Mouse (Mus musculus): ENCODE measurements around the gene Iqcj. TPM values are rescaled to one million over a fixed set of nuclear protein-coding genes. Genes with fewer than 3 reads are reported as not detected.
"Not testable (repeated sequence)": the region's sequence is repeated elsewhere in the genome, so short reads cannot be mapped to it uniquely, and the experiment has no call there.

Iqcj gene
- polyA plus RNA-seq, 1 experiment from 2014 or later: 0.66 TPM

- no peak for ATAC-seq (ENCODE audit: low FRiP score)
- Histone ChIP-seq H3K36me3 (no peaks in the 10 kb centered on the region), H3K4me2 (no peak overlapping the region), H3K4me3 (no peak overlapping the region), H3K4me1 (replicated peaks) (no peaks in the 10 kb centered on the region), H3K9ac (0 out of 2 replicates have a peak overlapping the region, but pooled peaks have one; percentile 6), H3K9me3 (no peaks in the 10 kb centered on the region), H3K27me3 (0 out of 2 replicates have a peak, but pooled peaks cover 6% of the 10 kb centered on the region), H3K27ac (no peak overlapping the region)
- WGBS: 55% methylated on average over 13 of the region's 13 CpGs
These were observed 163.1 kb downstream of the Iqcj start for GRCm38 (mm10) chr3:68055071-68055470.

- Histone ChIP-seq H3K4me3 (peak overlapping the region; percentile 7; the same call in 1 of the 2 replicates), H3K27me3 (0 out of 2 replicates have a peak, but pooled peaks cover 6% of the 10 kb centered on the region), H3K4me2 (peak overlapping the region; percentile 25; the same call in 1 of the 2 replicates), H3K9ac (no peak overlapping the region), H3K4me1 (replicated peaks) (no peaks in the 10 kb centered on the region), H3K36me3 (no peaks in the 10 kb centered on the region), H3K9me3 (no peaks in the 10 kb centered on the region), H3K27ac (no peak overlapping the region)
- ATAC-seq (ENCODE audit: low FRiP score): no peak
- WGBS: 58% methylated on average over 23 of the region's 23 CpGs
These were observed 164.6 kb downstream of the Iqcj start for GRCm38 (mm10) chr3:68056373-68057275.

DNA sequence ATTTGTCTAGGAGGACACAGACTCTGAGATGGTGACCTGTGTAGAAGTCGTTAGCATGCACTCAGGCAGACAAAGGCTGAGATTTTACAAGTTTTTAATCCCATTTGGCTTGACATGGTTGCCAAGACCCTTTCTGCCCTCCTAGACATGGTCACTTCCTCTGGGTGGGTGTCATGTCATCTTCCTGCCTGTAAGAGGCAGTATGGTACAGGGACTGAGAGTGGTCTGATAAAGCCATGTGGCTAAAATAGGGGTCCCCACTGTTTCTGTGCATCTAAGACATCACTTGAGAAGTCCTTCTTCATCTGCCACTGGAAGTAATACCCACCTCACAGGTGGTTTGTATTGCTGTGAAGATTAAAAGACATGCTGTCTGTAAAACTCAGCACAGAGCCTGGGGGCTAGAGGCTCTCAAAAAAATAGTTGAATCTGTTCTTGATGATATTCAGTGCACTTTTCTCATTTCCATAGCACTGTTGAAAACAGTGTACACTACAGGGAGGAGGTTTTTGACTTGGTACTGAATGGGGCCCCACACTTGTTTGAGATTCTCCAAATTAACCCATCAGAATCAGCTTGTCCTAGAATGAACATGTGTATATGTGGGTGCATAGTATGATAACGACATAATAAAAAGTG lies 167.3 kb downstream of the Iqcj start:
- H3K4me3 ChIP-seq: no peak overlapping the region
- no peaks in the 10 kb centered on the region for H3K36me3 ChIP-seq
- no peak overlapping the region for H3K27ac ChIP-seq
- no peak overlapping the region for H3K4me2 ChIP-seq
- H3K27me3 ChIP-seq: 0 out of 2 replicates have a peak, but pooled peaks cover 6% of the 10 kb centered on the region
- H3K9me3 ChIP-seq: no peaks in the 10 kb centered on the region
- no peak overlapping the region for H3K9ac ChIP-seq
- 54% methylated on average over 2 of the region's 2 CpGs for WGBS
- H3K4me1 ChIP-seq (replicated peaks): no peaks in the 10 kb centered on the region
- peak; percentile 59 for ATAC-seq (ENCODE audit: low FRiP score)

DNA sequence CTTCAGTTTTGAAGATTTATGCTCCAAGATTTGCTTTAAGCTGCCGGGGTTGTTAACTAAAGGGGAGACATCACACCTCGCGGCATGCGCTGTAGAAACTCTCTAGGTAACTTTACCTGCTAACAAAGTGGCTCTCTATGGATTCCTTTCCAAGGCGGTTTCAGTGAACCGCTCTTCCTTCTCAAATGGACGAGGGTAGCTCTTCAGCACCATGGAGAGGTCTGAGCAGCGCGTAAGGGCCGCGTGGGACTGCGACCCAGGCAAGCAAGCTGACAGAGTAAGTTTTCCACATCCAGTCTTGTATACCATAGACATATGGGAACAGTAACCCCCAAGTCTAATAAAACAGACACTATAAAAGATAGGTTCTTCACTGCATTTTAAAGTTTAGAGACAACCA lies 172.7 kb downstream of the Iqcj start, which contains the start of gene Schip1:
Schip1 (plus strand) TSS at position 72 of the 400 bp plus-strand sequence.
- H3K27ac ChIP-seq: no peak within 1 kb of the TSS
- no peaks in the 10 kb centered on the region for H3K36me3 ChIP-seq
- H3K4me3 ChIP-seq: no peak within 1 kb of the TSS
- no peaks in the 10 kb centered on the region for H3K4me1 ChIP-seq (replicated peaks)
- WGBS: 43% methylated on average over 12 of the region's 12 CpGs
- peaks cover 3% of the 10 kb centered on the region; the same call in 1 of the 2 replicates for H3K27me3 ChIP-seq
- no peaks in the 10 kb centered on the region for H3K9me3 ChIP-seq
- no peak within 1 kb of the TSS for H3K4me2 ChIP-seq
- no peak within 1 kb of the TSS for H3K9ac ChIP-seq
- ATAC-seq (ENCODE audit: low FRiP score): no peak

DNA sequence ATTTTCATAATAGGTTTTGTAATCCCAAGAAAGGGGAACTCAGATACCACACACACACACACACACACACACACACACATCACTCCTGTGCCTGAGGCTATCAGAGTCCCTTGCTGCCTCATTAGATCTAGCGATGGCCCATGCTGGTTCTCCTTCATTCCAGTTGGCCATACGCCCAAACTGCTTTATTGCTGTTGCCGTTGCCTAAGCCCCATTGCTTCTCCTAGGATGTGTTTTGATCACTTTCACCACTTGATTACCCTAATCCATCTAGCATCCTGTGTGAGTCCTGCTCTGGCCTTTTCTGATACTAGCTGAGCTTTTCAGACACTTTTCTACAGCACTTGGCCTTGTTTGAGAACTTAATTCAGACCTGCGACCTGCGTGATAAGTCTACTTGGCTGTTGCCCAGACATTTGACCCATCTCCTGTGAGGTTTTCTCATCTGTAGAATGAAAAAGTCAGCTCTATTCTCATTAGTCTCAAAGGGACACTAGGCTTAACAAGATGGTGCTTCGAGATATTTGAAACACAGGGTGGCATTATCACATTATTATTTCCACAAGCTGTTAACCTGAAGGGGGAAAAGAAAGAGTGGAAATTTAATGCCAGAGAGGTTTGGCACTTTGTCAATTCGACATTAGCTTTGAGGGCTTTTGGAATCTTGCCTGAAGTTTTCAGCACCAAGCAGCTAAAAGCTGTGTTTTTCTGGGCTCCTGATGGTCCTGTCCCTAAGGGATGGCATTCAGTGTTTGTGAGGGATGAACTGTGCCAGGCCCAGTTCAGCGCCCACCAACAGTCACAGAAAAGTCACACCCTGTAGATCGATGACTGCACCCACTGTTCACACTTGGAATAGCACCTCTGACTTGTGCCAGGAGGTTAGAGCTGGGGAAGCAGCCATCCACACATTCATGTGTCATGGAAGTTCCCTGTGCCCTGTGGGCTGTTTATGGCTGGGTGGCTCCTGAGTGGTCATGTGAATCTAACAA lies 179.7 kb downstream of the Iqcj start:
- peak; percentile 83 for ATAC-seq (ENCODE audit: low FRiP score)
- Histone ChIP-seq H3K9me3 (no peaks in the 10 kb centered on the region), H3K27me3 (no peaks in the 10 kb centered on the region), H3K4me2 (no peak overlapping the region), H3K9ac (no peak overlapping the region), H3K27ac (peak overlapping the region; percentile 26; the same call in 1 of the 2 replicates), H3K4me1 (replicated peaks) (peaks cover 10% of the 10 kb centered on the region), H3K4me3 (no peak overlapping the region), H3K36me3 (no peaks in the 10 kb centered on the region)
- 65% methylated on average over 9 of the region's 9 CpGs for WGBS

- no peak overlapping the region for H3K4me2 ChIP-seq
- H3K27me3 ChIP-seq: no peaks in the 10 kb centered on the region
- H3K9ac ChIP-seq: no peak overlapping the region
- ATAC-seq (ENCODE audit: low FRiP score): no peak
- no peaks in the 10 kb centered on the region for H3K36me3 ChIP-seq
- no peaks in the 10 kb centered on the region for H3K4me1 ChIP-seq (replicated peaks)
- no peak overlapping the region for H3K27ac ChIP-seq
- H3K9me3 ChIP-seq: no peaks in the 10 kb centered on the region
- WGBS: 82% methylated on average over 4 of the region's 4 CpGs
- H3K4me3 ChIP-seq: no peak overlapping the region
These were observed 185.4 kb downstream of the Iqcj start for GRCm38 (mm10) chr3:68077406-68077805.

DNA sequence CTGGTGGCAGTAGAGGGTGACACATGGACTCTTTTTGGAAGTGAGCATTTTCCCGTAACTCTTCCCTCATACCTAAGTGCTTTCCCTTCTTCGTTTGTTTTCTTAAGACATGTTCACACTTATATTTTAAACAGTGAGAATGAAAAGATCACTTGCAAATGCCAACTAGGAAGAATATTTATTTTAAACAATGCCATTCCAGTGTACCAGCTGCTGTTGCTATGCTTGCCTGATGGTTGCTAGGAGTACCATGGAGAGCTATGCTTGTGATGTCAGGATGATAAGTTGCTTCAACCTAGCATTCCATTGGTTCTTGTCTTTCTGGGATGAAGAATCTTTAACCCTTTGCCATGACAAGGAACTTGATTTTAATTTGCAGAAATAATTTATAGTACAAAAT lies 193.0 kb downstream of the Iqcj start:
- Histone ChIP-seq H3K4me1 (replicated peaks) (no peaks in the 10 kb centered on the region), H3K27ac (no peak overlapping the region), H3K4me3 (no peak overlapping the region), H3K9ac (no peak overlapping the region), H3K36me3 (no peaks in the 10 kb centered on the region), H3K4me2 (no peak overlapping the region), H3K27me3 (no peaks in the 10 kb centered on the region), H3K9me3 (no peaks in the 10 kb centered on the region)
- 39% methylated on average over 2 of the region's 2 CpGs for WGBS
- no peak for ATAC-seq (ENCODE audit: low FRiP score)

GRCm38 (mm10) chr3:68092108-68092507 lies 200.1 kb downstream of the Iqcj start:
- ATAC-seq (ENCODE audit: low FRiP score): no peak
- Histone ChIP-seq H3K36me3 (no peaks in the 10 kb centered on the region), H3K9me3 (no peaks in the 10 kb centered on the region), H3K9ac (no peak overlapping the region), H3K4me1 (replicated peaks) (peaks cover 4% of the 10 kb centered on the region), H3K4me3 (no peak overlapping the region), H3K4me2 (no peak overlapping the region), H3K27ac (no peak overlapping the region), H3K27me3 (no peaks in the 10 kb centered on the region)
- 59% methylated on average over 4 of the region's 4 CpGs for WGBS

- Histone ChIP-seq H3K4me3 (no peak overlapping the region), H3K27me3 (no peaks in the 10 kb centered on the region), H3K9ac (no peak overlapping the region), H3K27ac (no peak overlapping the region), H3K4me1 (replicated peaks) (peaks cover 4% of the 10 kb centered on the region), H3K4me2 (no peak overlapping the region), H3K36me3 (no peaks in the 10 kb centered on the region), H3K9me3 (no peaks in the 10 kb centered on the region)
- no peak for ATAC-seq (ENCODE audit: low FRiP score)
- WGBS: 90% methylated on average over 4 of the region's 4 CpGs
These were observed 204.9 kb downstream of the Iqcj start for GRCm38 (mm10) chr3:68096724-68097431.

DNA sequence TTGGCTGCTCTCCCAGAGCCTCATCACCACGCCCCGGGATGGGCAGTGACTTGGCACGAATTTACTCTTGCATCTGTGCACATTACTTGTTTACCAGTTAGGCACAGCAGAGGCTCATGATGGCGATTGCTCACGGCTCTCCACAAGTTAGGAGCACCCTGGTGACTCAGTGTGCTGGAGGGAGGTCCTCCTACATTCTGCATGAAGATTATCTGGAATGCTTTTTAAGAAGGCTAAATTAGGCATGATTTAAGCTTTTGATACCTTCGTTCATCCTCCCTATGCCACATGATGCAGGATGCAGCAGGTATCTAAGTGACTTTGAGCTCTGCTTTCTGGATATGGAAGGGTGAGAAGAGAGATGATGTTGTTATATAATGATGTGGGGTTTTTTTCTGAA lies 207.5 kb downstream of the Iqcj start:
- not testable (repeated sequence) for H3K27me3 ChIP-seq; ATAC-seq (ENCODE audit: low FRiP score); H3K4me2 ChIP-seq; H3K4me3 ChIP-seq; H3K9me3 ChIP-seq; H3K9ac ChIP-seq; H3K27ac ChIP-seq; H3K36me3 ChIP-seq; H3K4me1 ChIP-seq (replicated peaks)
- WGBS: 91% methylated on average over 6 of the region's 6 CpGs

GRCm38 (mm10) chr3:68101343-68101742 lies 209.3 kb downstream of the Iqcj start:
- Histone ChIP-seq H3K4me3 (no peak overlapping the region), H3K4me1 (replicated peaks) (peaks cover 9% of the 10 kb centered on the region), H3K36me3 (no peaks in the 10 kb centered on the region), H3K27ac (no peak overlapping the region), H3K9me3 (no peaks in the 10 kb centered on the region), H3K27me3 (no peaks in the 10 kb centered on the region), H3K9ac (no peak overlapping the region), H3K4me2 (no peak overlapping the region)
- 83% methylated on average over 4 of the region's 4 CpGs for WGBS
- no peak for ATAC-seq (ENCODE audit: low FRiP score)

Data from hindbrain, embryonic 13.5 days (tissue).